Comparison of ENCODE assay signal across 16 mouse cellular contexts in the genomic region with DNA sequence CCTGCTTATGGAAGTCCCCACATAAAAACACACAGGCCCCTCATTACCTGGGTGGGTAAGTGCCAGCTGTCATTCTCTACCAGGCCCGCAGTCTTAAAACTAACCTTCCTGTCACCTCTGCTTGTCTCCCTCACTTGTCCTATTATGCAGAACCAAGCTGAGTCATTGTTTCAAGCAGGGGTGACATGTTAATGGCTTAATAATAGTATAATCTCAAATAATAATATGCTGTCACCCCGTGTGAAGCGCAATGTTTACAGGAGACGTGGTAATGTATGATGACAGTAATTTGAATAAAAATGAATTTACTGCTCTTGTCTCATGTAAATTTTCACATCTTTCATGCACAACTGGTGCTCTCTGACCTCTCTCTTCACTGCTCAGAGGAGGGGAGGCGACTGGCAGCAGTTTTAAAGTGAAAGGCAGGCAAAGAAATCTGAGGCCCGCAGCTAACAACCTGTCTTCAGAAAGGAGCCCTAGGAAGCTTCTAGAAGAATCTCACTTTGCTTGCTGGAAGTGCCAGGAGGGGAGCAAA.
"Had no signal": no experiment of that assay in that cellular context is flagged by ENCODE, and none has a peak within 500 bp of the region (broad histone marks: within the 10 kb centered on the region; RNA-seq: fewer than 3 reads in every experiment).

No protein-coding gene starts in this region.

- H3K9me3 ChIP-seq: lung, embryonic 15.5 days; midbrain, embryonic 13.5 days; midbrain, embryonic 15.5 days; neural tube, embryonic 12.5 days had no signal

- H3K27me3 ChIP-seq: lung, embryonic 15.5 days; megakaryocyte, embryonic 14.5 days; midbrain, embryonic 15.5 days; neural tube, embryonic 12.5 days had no signal

- H3K4me1 ChIP-seq: megakaryocyte, embryonic 14.5 days; midbrain, embryonic 15.5 days; neural tube, embryonic 12.5 days had no signal

- H3K9ac ChIP-seq: lung, embryonic 15.5 days; midbrain, embryonic 13.5 days; midbrain, embryonic 15.5 days; neural tube, embryonic 12.5 days had no signal

- H3K4me3 ChIP-seq: lung, embryonic 15.5 days; megakaryocyte, embryonic 14.5 days; midbrain, embryonic 13.5 days; midbrain, embryonic 15.5 days; neural tube, embryonic 12.5 days had no signal

- DNase-seq: lung, adult 2 months; lung, postnatal 14 days; lung, postnatal 36 days; right cerebral cortex, postnatal 25 days; right cerebral cortex, postnatal 4 days; spleen, adult 18-20 months; thymus, adult 18-20 months; thymus, postnatal 14 days; thymus, postnatal 36 days had no signal

- ATAC-seq: midbrain, embryonic 13.5 days; midbrain, embryonic 15.5 days had no signal

- H3K36me3 ChIP-seq: lung, embryonic 15.5 days; midbrain, embryonic 13.5 days; midbrain, embryonic 15.5 days; neural tube, embryonic 12.5 days had no signal

- H3K27ac ChIP-seq: lung, embryonic 15.5 days; macrophage; midbrain, embryonic 13.5 days; midbrain, embryonic 15.5 days; neural tube, embryonic 12.5 days had no signal

- H3K4me2 ChIP-seq: lung, embryonic 15.5 days; midbrain, embryonic 11.5 days; midbrain, embryonic 13.5 days; midbrain, embryonic 15.5 days; neural tube, embryonic 12.5 days had no signal
